Mouse (Mus musculus): Measurements from ENCODE around the gene Kif15. TPM values are rescaled to one million over a fixed set of nuclear protein-coding genes. Genes with fewer than 3 reads are reported as not detected.

Gene Kif15
- polyA plus RNA-seq (2015; fragmentation: Nextera tagmentation; extraction: Ambion mirVana), result 7.3 and 9.3 TPM in 2 replicates

DNA sequence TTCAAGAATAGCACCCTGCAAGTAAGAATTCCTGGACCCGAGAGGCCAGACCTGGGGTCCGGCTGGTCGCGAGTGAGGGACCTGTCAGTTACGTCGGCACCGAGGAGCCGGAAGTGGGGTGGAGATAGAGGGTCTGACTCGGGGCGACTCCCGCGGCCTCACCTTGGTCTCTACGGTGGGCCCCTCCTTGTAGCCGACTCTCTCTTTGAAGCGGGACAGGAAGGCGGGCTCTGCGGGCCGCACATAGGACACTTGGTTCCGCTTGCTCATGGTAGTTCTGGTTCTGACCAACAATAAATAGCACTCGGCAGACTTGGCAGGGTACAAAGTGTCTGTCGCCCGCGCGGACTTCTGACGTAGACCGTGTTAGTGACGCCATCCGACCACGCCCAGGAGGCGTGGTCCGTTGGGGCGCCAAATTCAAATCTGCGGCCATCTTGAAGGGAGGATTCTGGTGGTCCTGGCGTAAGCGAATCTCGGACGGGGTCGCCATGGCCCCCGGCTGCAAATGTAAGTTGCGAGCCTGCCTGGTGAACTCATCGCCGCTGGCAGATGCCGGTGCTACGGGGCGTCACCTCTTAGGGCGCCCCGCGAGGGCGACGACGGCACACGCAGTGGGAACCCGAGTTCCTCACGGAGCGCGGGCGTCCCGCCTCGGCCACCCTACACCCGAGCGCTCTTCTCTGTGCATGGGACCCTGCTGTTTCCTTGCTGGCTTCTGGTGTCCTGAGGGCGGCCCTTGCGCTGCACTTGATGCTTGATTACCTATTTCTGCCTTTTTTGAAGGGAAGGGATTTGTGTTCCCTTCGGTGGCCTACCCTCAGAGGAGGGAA lies at the start of gene Kif15, which contains the start of gene 1110059G10Rik:
Kif15 (plus strand) TSS at position 404 of the 833 bp plus-strand sequence.
1110059G10Rik (minus strand) TSS at position 358 of the 833 bp plus-strand sequence.
- no peaks in the 10 kb centered on the region for H3K4me1 ChIP-seq (replicated peaks; ENCODE audit: control insufficient read depth, insufficient read depth)
- peak within 1 kb of the TSS; percentile 89 for H3K27ac ChIP-seq (replicated peaks)
- under 1% methylated on average over 64 of the region's 64 CpGs for whole genome bisulfite sequencing
- no peaks in the 10 kb centered on the region; the same call in 1 of the 2 replicates for H3K36me3 ChIP-seq (ENCODE audit: control insufficient read depth, insufficient read depth, low read length)
- H3K9ac ChIP-seq (ENCODE audit: low read length), result peak within 1 kb of the TSS; percentile 91
- peak within 1 kb of the TSS; percentile 62 for H3K4me2 ChIP-seq (replicated peaks; ENCODE audit: low read depth)
- no peak for TF ChIP-seq EP300 (optimal IDR thresholded peaks at IDR 0.05)
- TF ChIP-seq CTCF (IDR thresholded peaks at IDR 0.05; ENCODE audit: low read depth), result peak; percentile 26; the same call in 1 of the 2 replicates
- H3K4me3 ChIP-seq (ENCODE audit: low read depth, low read length), result peak within 1 kb of the TSS; percentile 90
- ATAC-seq (ENCODE audit: low FRiP score, low TSS enrichment) (peak; percentile 97), DNase-seq (ENCODE audit: low spot score) (peak; percentile 93)
- H3K9me3 ChIP-seq (ENCODE audit: control insufficient read depth, low read length), result no peaks in the 10 kb centered on the region
- no peaks in the 10 kb centered on the region for H3K27me3 ChIP-seq (ENCODE audit: control insufficient read depth, insufficient read depth, low read length)

DNA sequence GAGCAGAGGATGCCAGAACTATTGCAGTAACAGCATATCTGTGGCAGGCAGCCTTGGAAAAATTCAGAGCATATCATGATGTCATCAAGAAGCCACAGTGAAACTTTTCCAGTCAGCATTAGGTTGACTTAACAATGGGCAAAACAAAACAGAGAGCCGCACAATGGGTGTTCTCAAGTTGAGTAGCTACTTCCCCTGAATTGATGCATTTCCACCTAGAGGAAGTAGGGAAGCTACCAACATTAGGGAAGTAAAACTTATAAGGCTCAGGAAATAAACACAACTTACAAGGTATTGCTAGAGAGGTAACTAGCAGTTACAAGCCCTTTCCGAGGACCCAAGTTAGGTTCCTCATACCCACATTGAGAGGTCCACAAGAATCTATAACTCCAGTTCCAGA lies 49.8 kb upstream of the Kif15 start:
- 91% methylated on average over 2 of the region's 2 CpGs for WGBS

DNA sequence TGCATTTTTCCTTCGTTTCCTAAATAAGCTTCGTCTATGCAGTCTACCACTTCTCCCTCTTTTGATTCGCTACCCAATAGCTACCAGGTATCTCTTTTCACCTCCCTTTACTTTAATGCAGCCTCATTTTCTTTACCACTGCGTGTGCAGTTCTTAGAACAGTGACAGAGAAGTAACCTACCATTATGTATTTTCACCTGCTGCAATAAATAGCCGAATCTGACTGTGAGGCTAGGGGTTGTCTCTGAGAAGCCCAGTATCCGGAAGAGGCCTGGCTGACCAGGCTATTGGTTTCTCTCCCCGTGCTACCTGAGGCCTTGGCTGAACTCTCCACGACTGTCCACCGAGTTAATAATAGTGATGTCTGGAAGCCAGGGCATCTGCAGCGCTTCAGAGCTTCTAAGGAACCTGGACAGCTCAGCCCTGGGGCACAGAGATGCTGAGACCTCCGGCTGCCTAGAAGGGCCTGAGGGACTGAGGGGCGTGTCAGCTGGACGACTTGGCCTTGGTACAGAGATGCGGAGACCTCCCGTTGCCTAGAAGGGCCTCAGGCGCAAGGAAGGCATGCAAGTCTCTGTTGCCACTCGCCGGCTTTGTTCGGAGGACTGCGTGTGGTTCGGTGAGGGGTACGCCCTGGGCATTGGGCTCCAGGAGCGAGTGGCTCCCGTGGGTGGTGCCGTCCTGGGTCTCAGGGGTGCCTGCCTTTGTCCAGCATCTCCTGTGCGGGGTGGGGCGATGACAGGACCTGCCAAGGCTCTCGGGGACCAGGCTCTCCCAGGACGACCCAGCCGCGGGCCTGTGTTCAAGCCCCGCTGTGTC lies 47.9 kb upstream of the Kif15 start:
- peak overlapping the region; percentile 65 for H3K9ac ChIP-seq (ENCODE audit: low read length)
- H3K9me3 ChIP-seq (ENCODE audit: control insufficient read depth, low read length), result no peaks in the 10 kb centered on the region
- H3K4me3 ChIP-seq (ENCODE audit: low read depth, low read length), result peak overlapping the region; percentile 54
- no peaks in the 10 kb centered on the region for H3K27me3 ChIP-seq (ENCODE audit: control insufficient read depth, insufficient read depth, low read length)
- H3K27ac ChIP-seq (replicated peaks), result 0 out of 2 replicates have a peak overlapping the region, but pooled peaks have one; percentile 8
- H3K4me2 ChIP-seq (replicated peaks; ENCODE audit: low read depth), result peak overlapping the region; percentile 70
- peak; percentile 95 for ATAC-seq (ENCODE audit: low FRiP score, low TSS enrichment)
- 15% methylated on average over 32 of the region's 32 CpGs for WGBS
- peak; percentile 74 for DNase-seq (ENCODE audit: low spot score)
- H3K4me1 ChIP-seq (replicated peaks; ENCODE audit: control insufficient read depth, insufficient read depth), result no peaks in the 10 kb centered on the region
- no peaks in the 10 kb centered on the region for H3K36me3 ChIP-seq (ENCODE audit: control insufficient read depth, insufficient read depth, low read length)
- TF ChIP-seq CTCF (IDR thresholded peaks at IDR 0.05; ENCODE audit: low read depth) (no peak), EP300 (optimal IDR thresholded peaks at IDR 0.05) (no peak)

More for the DNA sequence above, 49.8 kb upstream of the Kif15 start:
- H3K27me3 ChIP-seq (ENCODE audit: control insufficient read depth, insufficient read depth, low read length), result no peaks in the 10 kb centered on the region
- no peaks in the 10 kb centered on the region for H3K36me3 ChIP-seq (ENCODE audit: control insufficient read depth, insufficient read depth, low read length)
- no peak for ATAC-seq (ENCODE audit: low FRiP score, low TSS enrichment)
- no peak overlapping the region for H3K4me2 ChIP-seq (replicated peaks; ENCODE audit: low read depth)
- no peaks in the 10 kb centered on the region for H3K4me1 ChIP-seq (replicated peaks; ENCODE audit: control insufficient read depth, insufficient read depth)
- no peak overlapping the region for H3K27ac ChIP-seq (replicated peaks)
- DNase-seq (ENCODE audit: low spot score), result no peak
- H3K4me3 ChIP-seq (ENCODE audit: low read depth, low read length), result no peak overlapping the region
- H3K9me3 ChIP-seq (ENCODE audit: control insufficient read depth, low read length), result no peaks in the 10 kb centered on the region
- no peak overlapping the region for H3K9ac ChIP-seq (ENCODE audit: low read length)
- TF ChIP-seq EP300 (optimal IDR thresholded peaks at IDR 0.05) (no peak), CTCF (IDR thresholded peaks at IDR 0.05; ENCODE audit: low read depth) (no peak)

DNA sequence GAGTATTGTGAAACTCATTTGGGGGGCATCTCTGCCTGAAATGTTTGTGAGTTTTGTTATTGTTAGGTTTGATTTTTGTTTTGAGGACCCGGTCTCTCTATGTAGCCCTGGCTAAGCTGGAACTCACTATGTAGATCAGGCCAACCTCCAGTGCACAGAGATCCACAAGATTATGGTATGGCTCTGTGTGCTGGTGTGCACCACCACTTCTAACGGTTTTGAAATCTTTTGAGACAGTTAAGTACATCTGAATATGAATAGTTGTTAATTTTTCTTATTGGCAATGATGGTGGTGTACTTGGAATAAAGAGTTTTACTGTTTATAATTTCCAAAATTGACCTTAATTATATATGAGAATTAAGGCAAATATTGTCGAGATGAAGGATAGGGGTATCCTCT lies 28.4 kb upstream of the Kif15 start:
- no peak overlapping the region for H3K9ac ChIP-seq (ENCODE audit: low read length)

DNA sequence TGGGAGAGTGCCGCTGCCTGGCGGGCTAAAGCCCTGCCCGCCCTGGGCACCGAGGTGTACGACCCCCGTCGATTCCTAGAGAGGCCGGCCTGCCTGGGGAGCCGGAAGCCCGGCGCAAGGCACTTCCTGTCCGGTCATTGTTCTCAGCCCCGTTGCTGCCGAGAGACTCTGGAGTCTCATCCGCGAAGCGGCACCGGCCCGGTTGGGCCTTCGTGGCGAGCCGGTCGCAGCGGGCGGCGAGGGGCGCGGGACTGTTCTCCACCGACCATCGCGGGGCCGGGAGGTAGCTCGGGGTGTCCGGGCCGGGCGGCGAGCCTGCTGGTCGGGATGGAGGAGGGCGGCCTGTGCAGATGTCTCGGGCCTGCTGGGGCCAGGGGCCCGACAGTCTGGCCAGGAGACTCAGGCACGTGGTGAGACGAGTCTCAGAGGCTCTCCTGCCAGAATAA lies 27.9 kb upstream of the Kif15 start, which contains the start of gene Zfp105:
Zfp105 (plus strand) TSS at position 137 of the 446 bp plus-strand sequence.
- ATAC-seq (ENCODE audit: low FRiP score, low TSS enrichment), result peak; percentile 94
- Histone ChIP-seq H3K27ac (replicated peaks) (peak within 1 kb of the TSS; percentile 69), H3K27me3 (ENCODE audit: control insufficient read depth, insufficient read depth, low read length) (no peaks in the 10 kb centered on the region), H3K4me2 (replicated peaks; ENCODE audit: low read depth) (peak within 1 kb of the TSS; percentile 74), H3K9ac (ENCODE audit: low read length) (peak within 1 kb of the TSS; percentile 90), H3K36me3 (ENCODE audit: control insufficient read depth, insufficient read depth, low read length) (peaks cover 8% of the 10 kb centered on the region; the same call in 1 of the 2 replicates), H3K4me3 (ENCODE audit: low read depth, low read length) (peak within 1 kb of the TSS; percentile 72), H3K9me3 (ENCODE audit: control insufficient read depth, low read length) (no peaks in the 10 kb centered on the region), H3K4me1 (replicated peaks; ENCODE audit: control insufficient read depth, insufficient read depth) (no peaks in the 10 kb centered on the region)
- no peak for TF ChIP-seq EP300 (optimal IDR thresholded peaks at IDR 0.05)
- TF ChIP-seq CTCF (IDR thresholded peaks at IDR 0.05; ENCODE audit: low read depth), result no peak; the same call in 1 of the 2 replicates
- under 1% methylated on average over 39 of the region's 43 CpGs for WGBS
- peak; percentile 73 for DNase-seq (ENCODE audit: low spot score)

More for the DNA sequence above, 28.4 kb upstream of the Kif15 start:
- WGBS, result 24% methylated on average over 3 of the region's 3 CpGs
- H3K4me1 ChIP-seq (replicated peaks; ENCODE audit: control insufficient read depth, insufficient read depth), result no peaks in the 10 kb centered on the region
- TF ChIP-seq EP300 (optimal IDR thresholded peaks at IDR 0.05) (no peak), CTCF (IDR thresholded peaks at IDR 0.05; ENCODE audit: low read depth) (no peak)
- DNase-seq (ENCODE audit: low spot score) (no peak), ATAC-seq (ENCODE audit: low FRiP score, low TSS enrichment) (no peak)
- peak overlapping the region; percentile 72; the same call in 1 of the 2 replicates for H3K4me3 ChIP-seq (ENCODE audit: low read depth, low read length)
- H3K4me2 ChIP-seq (replicated peaks; ENCODE audit: low read depth), result peak overlapping the region; percentile 74
- H3K9me3 ChIP-seq (ENCODE audit: control insufficient read depth, low read length), result no peaks in the 10 kb centered on the region
- no peaks in the 10 kb centered on the region for H3K27me3 ChIP-seq (ENCODE audit: control insufficient read depth, insufficient read depth, low read length)
- no peak overlapping the region for H3K27ac ChIP-seq (replicated peaks)
- H3K36me3 ChIP-seq (ENCODE audit: control insufficient read depth, insufficient read depth, low read length), result peaks cover 6% of the 10 kb centered on the region; the same call in 1 of the 2 replicates

Measured in stomach, postnatal 0 days (tissue).